Mouse (Mus musculus): ENCODE data around the gene Serpina1d. TPM values are rescaled to one million over a fixed set of nuclear protein-coding genes. Genes with fewer than 3 reads are reported as not detected.

The Serpina1d gene
- polyA plus RNA-seq, 1 experiment from 2014 or later: not detected

Other genes starting within 250 kb of the Serpina1d start
- 2.8 and 3.6 TPM in 2 replicates for gene Ppp4r4, start 241.3 kb downstream of the Serpina1d start, polyA plus RNA-seq (2015; fragmentation: Nextera tagmentation; extraction: Ambion mirVana)
- not detected in 2 replicates for gene Serpina10, start 142.1 kb downstream of the Serpina1d start, polyA plus RNA-seq (2015; fragmentation: Nextera tagmentation; extraction: Ambion mirVana)
- not detected in 2 replicates for gene Serpina6, start 116.4 kb downstream of the Serpina1d start, polyA plus RNA-seq (2015; fragmentation: Nextera tagmentation; extraction: Ambion mirVana)
- not detected in 2 replicates for gene Serpina16, start 97.5 kb downstream of the Serpina1d start, polyA plus RNA-seq (2015; fragmentation: Nextera tagmentation; extraction: Ambion mirVana)
- gene Serpina1f, start 78.1 kb downstream of the Serpina1d start, polyA plus RNA-seq (2015; fragmentation: Nextera tagmentation; extraction: Ambion mirVana): not detected in 2 replicates
- gene Serpina1b, start 56.8 kb upstream of the Serpina1d start, polyA plus RNA-seq (2015; fragmentation: Nextera tagmentation; extraction: Ambion mirVana): not detected in 2 replicates
- gene Serpina1a, start 90.0 kb upstream of the Serpina1d start, polyA plus RNA-seq (2015; fragmentation: Nextera tagmentation; extraction: Ambion mirVana): not detected in 2 replicates
- gene Serpina1c, start 131.3 kb upstream of the Serpina1d start, polyA plus RNA-seq (2015; fragmentation: Nextera tagmentation; extraction: Ambion mirVana): not detected in 2 replicates
- gene Serpina1e, start 185.4 kb upstream of the Serpina1d start, polyA plus RNA-seq (2015; fragmentation: Nextera tagmentation; extraction: Ambion mirVana): not detected in 2 replicates
- gene Serpina11, start 216.4 kb upstream of the Serpina1d start, polyA plus RNA-seq (2015; fragmentation: Nextera tagmentation; extraction: Ambion mirVana): not detected in 2 replicates
- gene Serpina9, start 240.2 kb upstream of the Serpina1d start, polyA plus RNA-seq (2015; fragmentation: Nextera tagmentation; extraction: Ambion mirVana): 0.05 TPM in 1 of 2 replicates, not detected in the other